Mouse (Mus musculus) hindbrain, embryonic 11.5 days (tissue): ENCODE results near the gene Gadd45gip1. TPM values are rescaled to one million over a fixed set of nuclear protein-coding genes. Genes with fewer than 3 reads are reported as not detected.

Source experiments
- ATAC-seq: fragments of 200-750 bp; cut with Nextera tagmentation; 2 replicates; pipeline ENCODE4 v1.8.0; 2017; ENCODE audit warnings: mild to moderate bottlenecking, moderate TSS enrichment, moderate library complexity; ENCODE audit not compliant: low FRiP score
- DNase-seq: peaks from one replicate; pipeline ENCODE4 v3.0.0-alpha.2; 2015; ENCODE audit warnings: low spot score
- H3K27ac ChIP-seq: fragments of 300-500 bp; sonication (generic); 2 replicates; pipeline ENCODE4 v1.5.1; 2014; ENCODE audit warnings: mild to moderate bottlenecking, low read depth, low read length
- H3K27me3 ChIP-seq: fragments of 300-500 bp; sonication (generic); 2 replicates; pipeline ENCODE4 v1.6.1; 2014; ENCODE audit warnings: mild to moderate bottlenecking, low read length, moderate library complexity, mixed read lengths; ENCODE audit not compliant: control insufficient read depth, insufficient read depth
- H3K36me3 ChIP-seq: fragments of 300-500 bp; sonication (generic); 2 replicates; pipeline ENCODE4 v1.6.1; 2014; ENCODE audit warnings: mild to moderate bottlenecking, low read length, moderate library complexity, mixed read lengths; ENCODE audit not compliant: control insufficient read depth, insufficient read depth
- H3K4me1 ChIP-seq: fragments of 300-500 bp; sonication (generic); replicated peaks from 2 replicates; pipeline ENCODE4 v1.6.1; 2014; ENCODE audit warnings: low read length, mixed read lengths; ENCODE audit not compliant: control insufficient read depth, insufficient read depth
- H3K4me2 ChIP-seq: fragments of 300-500 bp; sonication (generic); replicated peaks from 2 replicates; pipeline ENCODE4 v1.6.1; 2014; ENCODE audit warnings: mild to moderate bottlenecking, low read depth, low read length
- H3K4me3 ChIP-seq: fragments of 300-500 bp; sonication (generic); 2 replicates; pipeline ENCODE4 v1.5.1; 2014; ENCODE audit warnings: low read depth, low read length
- H3K9ac ChIP-seq: fragments of 300-500 bp; sonication (generic); 2 replicates; pipeline ENCODE4 v1.6.1; 2014; ENCODE audit warnings: low read depth, low read length
- H3K9me3 ChIP-seq: fragments of 300-500 bp; sonication (generic); 2 replicates; pipeline ENCODE4 v1.6.1; 2016; ENCODE audit warnings: low read length; ENCODE audit not compliant: control insufficient read depth
- WGBS: fragments of 180-500 bp; shearing (Covaris S2); extraction: QIAGEN DNeasy Blood & Tissue Kit; methylation state at CpG from one replicate; pipeline ENCODE4 v1.1.7; 2014; 5-methylcytosine and 5-hydroxymethylcytosine counted together
- polyA plus RNA-seq: library from polyadenylated mRNA; unstranded; fragments of >200 nt; fragmentation: Nextera tagmentation; extraction: Ambion mirVana; gene quantifications from 2 replicates; pipeline ENCODE4 v1.2.1, GENCODE M21; 2014

The Gadd45gip1 gene
- polyA plus RNA-seq, 1 experiment from 2014 or later, result 37.2 TPM

- no peak overlapping the region for H3K4me2 ChIP-seq
- DNase-seq (no peak), ATAC-seq (no peak)
- H3K9ac ChIP-seq, result no peak overlapping the region
- H3K36me3 ChIP-seq, result no peaks in the 10 kb centered on the region
- H3K4me3 ChIP-seq, result no peak overlapping the region
- no peaks in the 10 kb centered on the region for H3K4me1 ChIP-seq
- WGBS, result 82% methylated on average over 9 of the region's 9 CpGs
- H3K27me3 ChIP-seq, result peaks cover 93% of the 10 kb centered on the region
- H3K9me3 ChIP-seq, result no peaks in the 10 kb centered on the region
- H3K27ac ChIP-seq, result no peak overlapping the region
Measured at GRCm38 (mm10) chr8:84793134-84793533, 38.2 kb upstream of the Gadd45gip1 start.

GRCm38 (mm10) chr8:84793791-84794485 is 37.4 kb upstream of the Gadd45gip1 start:
- Histone ChIP-seq H3K9ac (no peak overlapping the region), H3K27me3 (peaks cover 93% of the 10 kb centered on the region), H3K4me2 (no peak overlapping the region), H3K9me3 (no peaks in the 10 kb centered on the region), H3K36me3 (no peaks in the 10 kb centered on the region), H3K4me3 (no peak overlapping the region), H3K27ac (no peak overlapping the region), H3K4me1 (no peaks in the 10 kb centered on the region)
- no peak for ATAC-seq
- WGBS, result 63% methylated on average over 13 of the region's 13 CpGs
- DNase-seq, result no peak

GRCm38 (mm10) chr8:84794486-84794885 is 36.8 kb upstream of the Gadd45gip1 start:
- Histone ChIP-seq H3K4me3 (no peak overlapping the region), H3K36me3 (no peaks in the 10 kb centered on the region), H3K27me3 (peaks cover 93% of the 10 kb centered on the region), H3K9ac (no peak overlapping the region), H3K27ac (no peak overlapping the region), H3K4me1 (peaks cover under 1% of the 10 kb centered on the region), H3K9me3 (no peaks in the 10 kb centered on the region), H3K4me2 (no peak overlapping the region)
- DNase-seq (no peak), ATAC-seq (no peak)
- 53% methylated on average over 7 of the region's 7 CpGs for WGBS

GRCm38 (mm10) chr8:84797256-84797797 is 34.0 kb upstream of the Gadd45gip1 start:
- no peak overlapping the region for H3K4me3 ChIP-seq
- ATAC-seq (no peak), DNase-seq (no peak)
- H3K27ac ChIP-seq, result no peak overlapping the region
- no peak overlapping the region for H3K9ac ChIP-seq
- H3K9me3 ChIP-seq, result no peaks in the 10 kb centered on the region
- WGBS, result 75% methylated on average over 15 of the region's 15 CpGs
- no peaks in the 10 kb centered on the region for H3K36me3 ChIP-seq
- H3K4me1 ChIP-seq, result peaks cover 8% of the 10 kb centered on the region
- H3K4me2 ChIP-seq, result no peak overlapping the region
- peaks cover 91% of the 10 kb centered on the region for H3K27me3 ChIP-seq

- H3K36me3 ChIP-seq, result no peaks in the 10 kb centered on the region
- H3K4me1 ChIP-seq, result peaks cover 8% of the 10 kb centered on the region
- no peak overlapping the region for H3K9ac ChIP-seq
- 78% methylated on average over 6 of the region's 6 CpGs for WGBS
- H3K4me3 ChIP-seq, result no peak overlapping the region
- no peak overlapping the region for H3K27ac ChIP-seq
- no peaks in the 10 kb centered on the region for H3K9me3 ChIP-seq
- H3K4me2 ChIP-seq, result no peak overlapping the region
- H3K27me3 ChIP-seq, result peaks cover 92% of the 10 kb centered on the region
- DNase-seq, result no peak
- ATAC-seq, result no peak
Measured at GRCm38 (mm10) chr8:84797971-84798370, 33.4 kb upstream of the Gadd45gip1 start.

- H3K27ac ChIP-seq, result no peak overlapping the region
- peaks cover 8% of the 10 kb centered on the region for H3K4me1 ChIP-seq
- no peak for ATAC-seq
- H3K9ac ChIP-seq, result no peak overlapping the region; the same call in 1 of the 2 replicates
- DNase-seq, result no peak
- H3K27me3 ChIP-seq, result peaks cover 92% of the 10 kb centered on the region
- no peaks in the 10 kb centered on the region for H3K9me3 ChIP-seq
- peak overlapping the region; percentile 77 for H3K4me2 ChIP-seq
- H3K36me3 ChIP-seq, result no peaks in the 10 kb centered on the region
- WGBS, result 32% methylated on average over 10 of the region's 10 CpGs
- peak overlapping the region; percentile 47 for H3K4me3 ChIP-seq
Measured at GRCm38 (mm10) chr8:84798446-84799135, 32.7 kb upstream of the Gadd45gip1 start.

- Histone ChIP-seq H3K27ac (no peak overlapping the region), H3K4me3 (peak overlapping the region; percentile 47), H3K4me2 (peak overlapping the region; percentile 77), H3K4me1 (peaks cover 8% of the 10 kb centered on the region), H3K9me3 (no peaks in the 10 kb centered on the region), H3K36me3 (no peaks in the 10 kb centered on the region), H3K27me3 (peaks cover 90% of the 10 kb centered on the region), H3K9ac (peak overlapping the region; percentile 78)
- DNase-seq (peak; percentile 62), ATAC-seq (no peak)
- WGBS, result 1% methylated on average over 77 of the region's 108 CpGs
Measured at GRCm38 (mm10) chr8:84799136-84799931, 32.0 kb upstream of the Gadd45gip1 start.

- no peak within 1 kb of the TSS for H3K27ac ChIP-seq
- WGBS, result 1% methylated on average over 32 of the region's 125 CpGs
- peak; percentile 25; the same call in 1 of the 2 replicates for ATAC-seq
Measured at GRCm38 (mm10) chr8:84799999-84800831, 31.1 kb upstream of the Gadd45gip1 start, which contains the start of gene Nfix. TSS of gene Nfix (minus strand) at chr8:84800344.

More at GRCm38 (mm10) chr8:84799999-84800831, 31.1 kb upstream of the Gadd45gip1 start, which contains the start of gene Nfix:
- Histone ChIP-seq H3K9ac (peak within 1 kb of the TSS; percentile 78), H3K27me3 (peaks cover 92% of the 10 kb centered on the region), H3K4me3 (peak within 1 kb of the TSS; percentile 47), H3K9me3 (no peaks in the 10 kb centered on the region), H3K4me1 (peaks cover 8% of the 10 kb centered on the region), H3K36me3 (no peaks in the 10 kb centered on the region), H3K4me2 (peak within 1 kb of the TSS; percentile 77)
- peak; percentile 64 for DNase-seq
